Mouse (Mus musculus): ENCODE data around the gene P2rx3.

Gene P2rx3

DNA sequence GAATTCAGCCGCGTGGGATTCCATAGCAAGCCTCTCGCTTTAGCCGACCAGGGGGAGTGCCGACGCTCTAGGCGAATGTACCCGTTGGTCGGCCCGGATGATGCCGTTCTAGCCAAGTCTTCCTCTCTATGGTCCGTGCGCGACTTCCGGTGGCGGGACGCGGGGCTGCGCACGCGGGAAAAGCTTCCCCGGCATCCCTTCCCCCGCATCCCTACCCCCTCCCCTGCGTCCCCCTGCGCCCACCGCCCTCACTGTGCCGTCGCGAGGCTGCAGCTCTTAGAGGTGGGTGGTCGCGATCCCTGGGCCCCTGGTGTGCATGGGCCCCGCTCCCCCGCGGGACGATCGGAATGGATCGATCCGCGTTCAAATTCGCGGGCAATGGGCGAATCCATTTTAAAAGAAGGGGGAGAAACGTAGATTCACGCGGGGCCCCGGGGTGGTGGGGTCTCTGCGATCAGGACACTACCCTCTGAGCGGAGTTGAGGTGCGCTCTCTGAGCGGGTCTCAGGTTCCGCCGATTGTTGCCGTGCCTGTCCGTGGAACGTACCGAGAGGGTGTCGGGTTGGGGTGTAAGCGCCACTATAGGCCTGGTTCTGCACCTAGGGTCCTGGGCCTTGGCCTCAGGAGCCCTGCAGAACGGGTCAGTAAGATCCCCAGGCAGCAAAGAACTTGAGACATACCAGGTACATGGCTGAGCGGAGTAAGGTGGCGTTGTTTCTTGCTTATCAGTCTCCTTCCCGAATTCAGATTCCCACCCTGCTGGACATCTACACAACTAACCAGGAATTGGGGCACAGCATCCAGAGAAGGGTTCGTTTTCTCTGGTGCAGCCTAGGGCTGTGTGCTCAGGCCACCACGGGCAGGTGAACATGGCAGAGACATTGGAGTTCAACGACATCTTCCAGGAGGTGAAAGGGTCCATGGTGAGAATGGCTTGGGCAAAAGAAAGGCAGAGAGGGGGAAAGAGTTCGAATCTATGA lies at the start of gene P2rx3, which contains the start of gene Ssrp1:
P2rx3 (minus strand) TSS at position 416 of the 980 bp plus-strand sequence.
Ssrp1 (plus strand) TSS at position 188 of the 980 bp plus-strand sequence.
- DNase-seq (ENCODE audit: low spot score): peak; percentile 91

DNA sequence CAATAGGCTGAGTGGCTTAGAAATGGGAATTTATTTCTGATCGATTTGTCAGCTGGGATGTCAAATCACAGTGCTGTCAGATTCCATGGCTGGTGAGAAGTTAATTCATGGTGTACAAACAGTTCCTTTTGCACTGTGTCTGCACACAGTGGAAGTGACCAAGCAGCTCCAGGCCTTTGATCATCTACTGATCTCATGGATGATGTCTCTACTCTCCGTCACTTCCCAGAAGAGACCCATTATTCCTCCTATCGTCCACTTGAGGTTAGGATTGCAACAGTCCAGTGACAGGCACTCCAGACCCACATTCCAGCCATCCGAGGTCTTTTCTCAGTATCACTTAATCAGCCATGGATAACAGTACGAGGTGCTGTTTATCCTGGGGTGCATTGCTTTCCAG lies 36.5 kb upstream of the P2rx3 start:
- peak; percentile 54 for DNase-seq (ENCODE audit: low spot score)

DNA sequence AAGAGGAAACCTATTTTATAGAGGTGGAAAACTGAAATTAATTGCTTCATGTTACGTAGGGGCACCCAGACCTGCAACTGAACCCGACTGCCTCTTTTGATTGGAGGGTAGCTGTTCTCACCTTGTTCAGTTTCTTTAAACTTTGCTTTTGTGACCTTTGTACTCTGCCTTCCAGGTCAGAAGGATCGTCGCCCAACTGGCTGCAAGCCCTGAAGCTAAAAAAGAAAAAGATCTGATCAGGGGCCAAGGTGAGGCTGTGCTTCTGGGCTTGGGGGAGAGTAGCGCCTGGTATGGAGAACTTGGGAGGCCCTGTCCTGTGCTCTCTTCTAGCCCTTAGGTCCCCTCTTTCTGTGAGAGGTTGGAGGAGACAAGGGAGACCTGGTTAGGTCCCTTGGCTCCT lies 34.7 kb upstream of the P2rx3 start:
- DNase-seq (ENCODE audit: low spot score): no peak

DNA sequence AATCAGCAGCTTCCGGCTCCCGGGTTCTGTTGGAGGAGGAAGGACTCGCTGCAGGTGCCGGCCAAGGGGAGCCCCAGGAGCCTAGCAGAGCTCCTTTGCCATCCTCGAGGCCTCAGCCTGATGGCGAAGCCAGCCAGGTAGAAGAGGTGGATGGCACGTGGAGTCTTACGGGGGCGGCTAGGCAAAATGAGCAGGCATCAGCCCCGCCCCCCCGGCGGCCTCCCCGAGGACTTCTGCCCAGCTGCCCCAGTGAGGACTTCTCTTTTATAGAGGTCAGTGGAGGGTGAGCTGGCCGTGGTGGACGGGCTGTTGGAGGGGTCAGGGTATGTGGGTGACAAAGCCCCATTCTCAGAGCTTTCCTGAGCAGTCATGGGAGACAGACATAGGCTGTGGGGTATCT lies 32.8 kb upstream of the P2rx3 start:
- no peak for DNase-seq (ENCODE audit: low spot score)

DNA sequence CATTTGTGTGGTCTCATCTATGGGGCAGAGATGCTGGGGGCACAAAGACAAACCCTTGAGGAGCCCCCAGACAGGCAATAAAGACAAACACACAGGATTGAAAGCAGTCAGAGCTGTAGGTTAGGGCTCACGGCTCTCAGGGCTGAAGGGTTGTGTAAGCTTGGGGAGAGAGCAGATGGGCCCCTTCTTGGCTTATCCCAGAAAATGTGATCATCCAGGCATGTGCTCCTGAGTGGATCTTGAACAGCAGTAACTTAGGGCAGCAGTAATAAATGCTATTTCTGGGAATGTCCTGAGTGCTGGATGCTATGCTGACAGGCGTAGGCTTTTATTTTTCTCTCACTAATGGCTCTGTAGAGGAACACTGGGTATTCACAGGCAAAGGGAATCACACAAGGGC lies 31.4 kb upstream of the P2rx3 start:
- no peak for DNase-seq (ENCODE audit: low spot score)

DNA sequence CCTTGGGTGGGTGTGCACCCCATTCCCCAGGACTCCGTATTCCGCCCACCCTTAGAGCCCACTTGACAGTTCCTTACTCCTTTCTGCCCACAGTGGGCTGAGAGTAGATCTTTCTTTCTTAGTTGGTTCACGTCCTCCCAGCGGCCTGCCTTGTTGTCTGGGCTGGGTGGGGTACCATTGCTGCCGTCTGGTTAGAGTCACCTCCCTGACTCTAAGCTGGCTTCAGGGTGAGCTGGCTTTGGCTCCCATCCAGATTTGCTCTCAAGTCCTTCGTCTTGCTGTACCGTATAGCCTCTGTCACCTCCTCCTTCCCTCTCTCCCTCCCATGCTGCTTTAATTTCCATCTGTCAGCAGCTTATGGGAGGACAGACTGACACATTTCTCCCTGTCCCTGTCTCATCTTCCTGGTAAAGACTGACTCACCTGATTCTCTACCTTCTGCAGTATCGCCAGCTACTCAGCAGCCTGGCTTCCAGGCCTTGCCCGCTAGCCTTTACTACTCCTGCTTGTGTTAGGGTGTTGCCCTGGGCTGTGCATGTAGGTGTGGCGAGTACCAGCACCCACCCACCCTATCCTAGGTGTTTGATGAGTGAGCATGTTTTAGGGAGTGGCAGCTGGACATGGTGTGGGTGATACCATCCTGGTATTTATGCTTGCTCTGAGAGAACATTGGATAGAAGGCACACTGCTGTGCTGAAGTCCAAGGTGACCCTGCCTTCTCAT lies 30.8 kb upstream of the P2rx3 start:
- DNase-seq (ENCODE audit: low spot score): no peak

DNA sequence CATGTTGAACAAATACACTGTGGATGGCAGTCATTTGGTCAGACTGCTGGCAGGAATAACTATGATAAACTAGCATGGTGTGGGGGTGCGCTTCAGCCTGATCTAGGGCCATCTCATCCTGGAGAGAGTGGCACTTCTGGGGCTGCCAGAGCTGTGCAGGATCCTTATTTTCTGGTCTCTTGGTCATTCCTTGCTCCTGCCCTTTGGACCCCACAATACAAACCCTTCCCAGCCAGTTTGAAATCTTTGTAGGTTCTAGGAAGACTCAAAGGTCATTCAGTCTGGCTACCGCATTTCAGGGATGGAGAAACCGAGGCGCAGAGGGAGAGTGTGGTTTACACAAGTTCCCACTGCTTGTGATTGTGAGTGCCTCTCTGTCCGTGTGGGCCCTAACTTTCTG lies 29.7 kb upstream of the P2rx3 start:
- DNase-seq (ENCODE audit: low spot score): no peak

DNA sequence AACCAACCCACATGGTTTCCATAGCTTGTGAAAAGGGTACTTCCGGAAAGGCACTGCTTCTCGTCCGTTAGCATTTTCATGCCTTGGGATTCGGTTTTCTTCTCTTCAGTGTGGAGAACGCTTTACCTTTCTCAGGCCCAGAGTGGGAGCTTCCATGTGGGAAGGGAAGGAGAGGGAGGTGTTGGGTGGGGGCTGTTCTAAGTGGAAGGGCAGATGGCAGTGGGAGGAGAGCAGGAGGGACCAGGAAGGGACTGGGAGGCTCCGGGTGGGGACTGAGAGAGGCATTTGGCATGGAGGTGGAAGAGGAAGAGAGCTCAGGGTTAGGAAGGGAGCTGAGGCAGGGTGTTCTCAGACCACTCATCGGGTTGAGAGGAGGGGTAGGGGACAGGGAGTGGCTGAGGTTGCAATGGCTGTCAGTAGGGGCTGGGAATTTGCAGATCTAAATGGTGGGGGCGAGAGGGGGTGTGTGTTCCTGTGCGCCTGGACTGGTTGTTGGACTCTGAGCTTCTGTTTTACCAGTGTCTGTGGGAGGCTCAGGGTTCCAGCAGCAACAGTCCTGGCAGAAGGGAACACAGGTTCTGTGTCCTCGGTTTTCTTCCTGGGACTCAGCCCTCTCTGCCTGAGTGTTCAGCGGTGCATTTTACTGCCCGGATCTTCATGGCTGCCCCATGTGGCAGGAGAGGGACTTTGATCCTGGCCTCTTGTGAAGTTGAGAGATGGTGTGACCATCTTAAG lies 28.0 kb upstream of the P2rx3 start:
- DNase-seq (ENCODE audit: low spot score): no peak

DNA sequence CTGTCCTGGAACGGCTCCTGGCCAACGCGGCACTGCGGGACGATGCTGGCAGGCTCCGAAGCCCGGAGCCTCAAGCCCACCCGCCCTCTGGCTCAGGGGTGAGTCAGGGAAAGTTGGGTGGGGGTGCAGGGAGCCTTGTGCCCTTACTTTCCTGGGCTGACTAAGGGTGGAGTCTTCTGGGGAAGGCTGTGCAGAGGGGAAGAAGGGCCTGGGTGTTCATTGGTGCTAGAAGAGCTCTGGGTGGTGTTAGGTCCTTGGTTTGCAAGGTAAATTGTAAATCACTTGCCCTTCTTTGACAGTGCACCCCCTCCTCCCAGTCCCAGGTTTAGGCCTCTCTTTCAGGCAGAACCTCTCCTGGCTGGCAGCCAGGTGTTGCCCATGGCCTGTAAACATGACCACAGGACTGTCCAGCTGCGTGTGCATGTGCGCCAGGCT lies 23.9 kb upstream of the P2rx3 start:
- DNase-seq (ENCODE audit: low spot score): peak; percentile 32

DNA sequence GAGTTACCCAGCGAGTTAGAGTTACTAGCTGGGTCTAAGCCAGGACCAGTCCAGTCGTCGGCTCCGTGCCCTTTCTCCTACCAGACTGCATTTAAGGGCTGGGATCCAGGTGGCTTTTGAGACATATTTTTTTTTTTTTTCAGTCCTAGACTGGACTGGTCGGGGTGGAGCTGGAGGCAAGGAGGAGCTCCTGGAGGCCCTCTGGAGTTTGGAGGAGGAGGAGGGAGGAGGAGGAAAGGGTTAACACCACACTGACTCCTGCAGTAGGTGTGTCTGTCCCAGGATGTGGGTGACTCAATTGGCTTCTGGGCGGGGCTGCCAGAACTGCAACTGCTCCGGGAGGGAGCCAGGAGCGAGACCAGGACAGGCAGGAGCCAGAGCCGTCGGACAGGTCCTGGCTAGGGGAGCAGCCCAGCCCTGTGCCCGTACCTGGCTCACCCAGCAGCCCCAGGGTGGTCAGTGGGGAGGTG lies 23.4 kb upstream of the P2rx3 start:
- peak; percentile 89 for DNase-seq (ENCODE audit: low spot score)

DNA sequence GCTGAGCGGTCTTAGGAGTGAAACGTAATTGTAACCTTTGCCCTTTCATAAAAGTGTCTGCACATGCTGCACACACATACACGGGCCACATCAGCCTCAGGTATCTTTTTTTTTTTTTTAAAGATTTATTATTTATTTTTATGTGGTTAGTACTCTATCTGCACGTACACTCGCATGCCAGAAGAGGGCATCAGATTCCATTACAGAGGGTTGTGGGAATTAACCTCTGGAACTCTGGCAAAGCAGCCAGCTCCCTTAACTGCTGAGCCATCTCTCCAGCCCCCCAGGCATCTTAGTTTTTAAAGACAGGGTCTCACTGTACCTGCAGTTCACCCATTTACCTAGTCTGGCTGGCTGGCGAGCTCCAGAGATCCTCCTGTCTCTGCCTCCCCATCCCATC lies 22.4 kb upstream of the P2rx3 start:
- DNase-seq (ENCODE audit: low spot score): no peak

DNA sequence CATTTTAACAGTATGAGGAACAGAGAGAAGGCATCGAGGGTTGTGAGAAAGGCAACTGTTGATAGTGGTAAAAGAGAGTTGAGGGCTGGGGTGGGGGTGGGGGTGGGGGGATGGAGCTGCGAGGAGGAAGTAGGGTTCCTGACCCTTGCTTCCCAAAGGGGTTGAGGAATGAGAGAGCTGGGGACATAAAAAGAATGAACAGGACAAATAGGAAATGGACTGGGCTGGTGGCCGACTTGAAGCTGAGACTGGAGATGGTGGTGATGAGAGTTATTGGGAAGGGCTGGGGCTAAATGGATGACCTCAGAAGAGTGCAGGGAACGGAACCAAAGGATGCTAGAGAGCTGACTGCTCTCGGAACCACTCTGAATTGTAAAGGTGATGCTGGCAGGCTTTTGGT lies 19.4 kb upstream of the P2rx3 start:
- DNase-seq (ENCODE audit: low spot score): no peak

DNA sequence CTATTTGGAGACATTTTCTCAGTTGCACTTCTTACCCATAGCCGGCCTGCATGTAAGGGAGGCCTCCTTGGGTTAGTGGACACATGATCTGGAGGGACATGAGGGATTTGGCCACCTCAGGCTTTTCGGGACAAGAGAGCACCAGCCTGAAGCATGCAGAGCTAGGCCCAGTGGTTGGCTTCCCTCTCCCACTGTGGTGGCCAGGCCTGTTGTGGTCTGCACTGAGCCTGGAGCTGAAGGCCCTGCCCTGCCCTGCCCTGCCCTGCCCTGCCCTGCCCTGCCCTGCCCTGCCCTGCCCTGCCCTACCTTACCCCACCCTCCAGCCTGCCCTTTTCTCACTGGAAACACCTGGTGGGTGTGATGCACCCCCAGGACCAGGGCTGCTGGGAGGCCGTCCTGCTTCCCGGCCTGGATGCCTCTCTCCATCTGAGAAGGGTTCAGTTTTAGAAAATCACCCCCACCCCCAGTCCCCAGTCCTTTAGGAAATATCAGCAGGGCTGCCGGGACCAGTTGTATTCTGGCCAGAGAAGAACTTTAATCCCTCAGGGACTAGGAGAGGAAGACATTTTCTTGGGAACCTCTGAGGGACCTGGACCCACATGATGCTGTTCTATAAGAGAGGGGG lies 16.0 kb upstream of the P2rx3 start:
- no peak for DNase-seq (ENCODE audit: low spot score)

DNA sequence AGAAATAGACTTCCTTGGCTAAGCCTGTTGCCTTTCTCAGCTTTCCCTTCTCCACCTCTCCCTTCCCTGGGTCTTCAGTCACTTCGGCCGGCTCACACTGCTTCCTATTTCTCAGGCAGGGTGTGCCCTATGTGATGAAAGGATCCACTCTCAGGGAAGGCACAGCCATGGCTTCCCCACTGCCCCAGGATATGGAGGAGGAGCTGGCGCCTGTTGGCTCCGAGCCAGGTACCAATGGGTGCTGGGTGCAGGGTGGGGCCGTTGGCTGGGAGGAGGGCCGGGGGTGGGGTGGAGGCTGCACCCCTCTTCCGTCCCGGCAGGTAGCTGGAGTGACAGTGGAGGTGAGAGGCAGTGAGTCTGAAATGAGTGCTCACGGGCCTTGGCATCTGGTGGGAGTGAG lies 13.5 kb upstream of the P2rx3 start:
- DNase-seq (ENCODE audit: low spot score): peak; percentile 54

DNA sequence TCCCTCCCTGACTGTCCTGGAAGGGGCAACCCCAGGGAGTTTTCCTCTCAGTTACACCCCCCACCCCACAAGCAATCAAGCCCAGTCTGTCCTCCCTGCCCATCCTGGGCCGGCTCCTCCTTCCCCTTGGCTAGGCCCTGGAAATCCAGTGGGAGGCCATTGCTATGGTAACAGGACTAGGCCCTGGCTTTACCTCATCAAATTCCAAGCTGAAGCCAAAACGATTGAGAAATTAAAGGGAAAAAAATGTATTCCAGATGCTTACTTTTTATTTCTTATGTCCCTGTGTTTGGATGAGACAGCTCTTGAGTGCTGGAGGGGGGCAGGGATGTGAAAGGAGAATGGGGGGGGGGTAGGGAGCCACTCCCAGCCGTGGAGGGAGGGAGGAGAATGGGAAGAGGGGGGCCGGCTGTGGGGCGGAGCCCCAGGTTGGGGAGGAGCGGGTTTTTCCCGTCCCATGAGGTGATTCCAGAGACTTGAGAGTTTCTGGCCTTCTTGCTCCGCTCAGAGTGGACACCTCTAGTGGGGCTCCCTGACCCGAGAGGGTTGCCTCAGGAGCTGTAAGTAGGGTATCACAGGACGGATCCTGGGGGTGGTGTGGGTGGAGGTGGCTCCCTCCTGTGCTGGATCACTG lies 12.9 kb upstream of the P2rx3 start:
- DNase-seq (ENCODE audit: low spot score): peak; percentile 80

DNA sequence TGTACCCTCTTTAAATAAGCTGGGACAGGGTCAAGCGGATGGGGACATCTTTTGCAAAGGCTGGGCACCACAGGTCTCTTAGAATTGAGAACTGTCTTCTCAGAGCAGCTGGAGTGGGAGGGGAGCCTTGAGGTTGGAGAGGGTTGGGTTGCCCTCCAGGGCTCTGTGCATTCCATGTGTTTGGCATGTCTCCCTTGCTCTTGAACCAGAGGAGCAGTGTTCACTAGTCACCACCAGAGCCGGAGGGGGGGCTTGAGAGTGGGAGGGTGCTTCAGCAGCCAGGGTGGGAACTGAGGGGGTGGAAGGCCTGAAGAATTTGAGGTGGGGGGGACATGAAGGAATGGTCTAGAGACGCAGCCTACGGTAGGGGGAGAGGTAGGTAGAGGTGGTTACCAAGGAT lies 12.0 kb upstream of the P2rx3 start:
- no peak for DNase-seq (ENCODE audit: low spot score)

DNA sequence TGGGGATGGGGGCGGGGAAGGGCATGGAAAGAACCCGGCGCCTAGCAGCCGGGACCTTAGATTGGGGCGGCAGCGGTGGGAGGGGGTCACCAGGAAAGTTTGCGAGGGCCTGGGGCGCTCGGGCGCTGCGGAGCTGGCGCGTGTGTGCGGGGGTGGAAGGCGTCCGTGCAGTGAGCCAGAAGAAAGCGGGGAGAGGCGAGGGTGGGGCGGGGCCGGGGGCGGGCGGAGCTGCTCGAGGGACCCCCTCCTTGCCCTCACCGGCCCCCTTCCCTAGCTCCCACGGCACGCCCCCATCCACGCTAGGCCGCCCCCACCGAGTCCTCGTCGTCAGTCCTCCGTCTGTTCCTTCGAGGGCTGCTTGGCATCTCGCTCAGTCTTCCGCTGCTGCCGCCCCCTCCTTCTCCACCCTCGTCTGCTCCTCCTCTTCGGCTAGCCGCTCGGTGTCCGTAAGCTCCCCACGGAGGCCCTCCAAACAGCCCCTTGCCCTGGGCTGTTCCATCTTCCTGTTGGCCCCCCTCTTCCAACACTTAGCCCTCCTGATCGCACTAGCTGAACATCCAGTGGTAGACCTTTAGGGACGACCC lies 11.0 kb upstream of the P2rx3 start:
- DNase-seq (ENCODE audit: low spot score): peak; percentile 71

DNA sequence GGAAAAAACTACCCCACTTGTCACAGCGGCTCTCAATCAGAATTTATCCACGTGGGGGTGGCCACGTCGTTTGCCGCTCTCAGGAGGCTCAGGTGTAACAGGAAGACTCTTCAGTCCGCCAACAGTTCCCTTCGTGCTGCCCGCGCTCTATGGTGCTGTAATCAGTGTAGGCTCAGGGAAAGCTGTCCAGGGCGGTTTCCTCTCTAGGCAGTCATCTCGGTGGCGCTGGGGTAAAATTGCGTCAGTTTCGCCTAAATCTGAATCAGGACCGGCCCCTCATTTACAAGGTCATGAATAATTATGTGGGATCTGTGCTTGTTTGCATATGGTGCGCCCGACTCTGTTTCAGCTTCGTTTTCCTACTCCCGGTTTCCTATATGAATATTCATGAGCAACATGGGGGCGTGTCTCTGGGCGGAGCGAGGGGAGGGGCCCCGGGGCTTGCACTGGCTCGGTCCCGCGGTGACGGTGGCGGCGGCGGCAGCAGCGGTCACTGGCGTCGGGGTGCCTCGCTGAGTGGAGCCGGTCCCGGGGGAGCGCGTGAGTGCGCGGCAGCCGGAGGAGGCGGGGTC lies 10.4 kb upstream of the P2rx3 start, which contains the start of gene Tnks1bp1:
Tnks1bp1 (plus strand) TSS at position 427 of the 572 bp plus-strand sequence.
- DNase-seq (ENCODE audit: low spot score): peak; percentile 99

DNA sequence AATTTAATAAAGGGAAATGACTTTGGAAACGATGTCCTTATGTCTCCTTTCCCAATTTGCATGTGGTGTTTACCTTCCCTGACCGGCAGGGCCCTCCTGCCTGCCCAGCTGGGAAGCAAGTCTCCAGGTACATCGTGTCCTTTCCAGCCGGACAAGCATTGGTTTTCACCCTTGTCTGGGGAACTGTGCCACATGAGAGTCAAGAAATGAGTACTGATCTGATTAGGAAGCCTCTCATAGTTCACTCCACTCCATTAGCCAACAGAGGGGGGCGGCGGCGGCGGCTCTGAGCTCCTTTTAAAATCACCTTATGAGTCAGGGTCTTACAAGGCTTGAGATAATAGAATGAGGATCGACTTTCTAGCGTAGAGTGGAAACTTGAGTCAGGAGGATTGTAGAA lies 9.8 kb upstream of the P2rx3 start:
- peak; percentile 49 for DNase-seq (ENCODE audit: low spot score)

DNA sequence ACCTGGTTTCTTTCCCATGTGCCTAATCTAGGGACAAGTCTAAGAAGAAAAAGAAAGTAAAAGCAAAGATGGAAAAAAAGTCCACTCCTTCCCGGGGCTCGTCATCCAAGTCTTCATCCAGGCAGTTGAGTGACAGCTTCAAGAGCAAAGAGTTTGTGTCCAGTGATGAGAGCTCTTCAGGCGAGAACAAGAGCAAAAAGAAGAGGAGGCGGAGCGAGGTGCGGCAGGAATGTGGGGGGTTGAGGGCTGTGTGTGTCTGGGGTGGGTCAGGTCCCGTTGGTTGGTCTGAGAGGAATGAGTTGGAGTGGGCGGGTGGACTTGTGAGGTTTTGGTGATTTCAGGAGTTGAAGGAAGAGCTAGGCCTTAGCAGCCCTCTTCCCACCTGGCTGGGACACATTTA lies 9.0 kb upstream of the P2rx3 start:
- peak; percentile 54 for DNase-seq (ENCODE audit: low spot score)
